Mouse (Mus musculus): Measurements from ENCODE around the gene Abi3.

The Abi3 gene

GRCm38 (mm10) chr11:95789451-95789891 lies 52.8 kb downstream of the Abi3 start:
- no peak for DNase-seq (ENCODE audit: low read depth, low spot score)

GRCm38 (mm10) chr11:95786511-95786910 lies 55.8 kb downstream of the Abi3 start:
- no peak for DNase-seq (ENCODE audit: low read depth, low spot score)

- DNase-seq (ENCODE audit: low read depth, low spot score): no peak
Measured at GRCm38 (mm10) chr11:95785675-95786074, 56.6 kb downstream of the Abi3 start.

- no peak for DNase-seq (ENCODE audit: low read depth, low spot score)
Measured at GRCm38 (mm10) chr11:95783958-95784357, 58.3 kb downstream of the Abi3 start.

GRCm38 (mm10) chr11:95783457-95783856 lies 58.8 kb downstream of the Abi3 start:
- DNase-seq (ENCODE audit: low read depth, low spot score): no peak

GRCm38 (mm10) chr11:95781557-95781956 lies 60.7 kb downstream of the Abi3 start:
- no peak for DNase-seq (ENCODE audit: low read depth, low spot score)

GRCm38 (mm10) chr11:95780480-95780879 lies 61.8 kb downstream of the Abi3 start:
- no peak for DNase-seq (ENCODE audit: low read depth, low spot score)
